Mouse (Mus musculus): Measurements from ENCODE around the gene Pdilt. TPM values are rescaled to one million over a fixed set of nuclear protein-coding genes. Genes with fewer than 3 reads are reported as not detected.

Gene Pdilt
- polyA plus RNA-seq, 1 experiment from 2014 or later: not detected

- WGBS: 86% methylated on average over 3 of the region's 3 CpGs
- Histone ChIP-seq H3K4me1 (ENCODE audit: control insufficient read depth, insufficient read depth, low read length) (no peaks in the 10 kb centered on the region), H3K27me3 (ENCODE audit: control insufficient read depth, insufficient read depth, low read length) (no peaks in the 10 kb centered on the region), H3K36me3 (ENCODE audit: control insufficient read depth, insufficient read depth, low read length) (no peaks in the 10 kb centered on the region), H3K4me3 (ENCODE audit: low read depth, low read length) (no peak overlapping the region), H3K9me3 (ENCODE audit: control insufficient read depth, low read length) (no peaks in the 10 kb centered on the region), H3K4me2 (ENCODE audit: low read depth, severe bottlenecking) (no peak overlapping the region), H3K9ac (ENCODE audit: low read length) (no peak overlapping the region), H3K27ac (replicated peaks; ENCODE audit: low read depth, low read length) (no peak overlapping the region)
- DNase-seq (ENCODE audit: low spot score) (no peak), ATAC-seq (ENCODE audit: insufficient number of reproducible peaks, low FRiP score, low TSS enrichment, low read depth) (no peak)
Measured at GRCm38 (mm10) chr7:119521816-119522215, 1.5 kb downstream of the Pdilt start.

GRCm38 (mm10) chr7:119519654-119520053 lies 3.6 kb downstream of the Pdilt start:
- peak; percentile 79 for DNase-seq (ENCODE audit: low spot score)
- Histone ChIP-seq H3K4me1 (ENCODE audit: control insufficient read depth, insufficient read depth, low read length) (no peaks in the 10 kb centered on the region), H3K36me3 (ENCODE audit: control insufficient read depth, insufficient read depth, low read length) (no peaks in the 10 kb centered on the region), H3K27ac (replicated peaks; ENCODE audit: low read depth, low read length) (no peak overlapping the region), H3K27me3 (ENCODE audit: control insufficient read depth, insufficient read depth, low read length) (no peaks in the 10 kb centered on the region), H3K9ac (ENCODE audit: low read length) (no peak overlapping the region), H3K4me3 (ENCODE audit: low read depth, low read length) (no peak overlapping the region), H3K4me2 (ENCODE audit: low read depth, severe bottlenecking) (no peak overlapping the region), H3K9me3 (ENCODE audit: control insufficient read depth, low read length) (no peaks in the 10 kb centered on the region)
- 55% methylated on average over 5 of the region's 5 CpGs for WGBS
- no peak for ATAC-seq (ENCODE audit: insufficient number of reproducible peaks, low FRiP score, low TSS enrichment, low read depth)

DNA sequence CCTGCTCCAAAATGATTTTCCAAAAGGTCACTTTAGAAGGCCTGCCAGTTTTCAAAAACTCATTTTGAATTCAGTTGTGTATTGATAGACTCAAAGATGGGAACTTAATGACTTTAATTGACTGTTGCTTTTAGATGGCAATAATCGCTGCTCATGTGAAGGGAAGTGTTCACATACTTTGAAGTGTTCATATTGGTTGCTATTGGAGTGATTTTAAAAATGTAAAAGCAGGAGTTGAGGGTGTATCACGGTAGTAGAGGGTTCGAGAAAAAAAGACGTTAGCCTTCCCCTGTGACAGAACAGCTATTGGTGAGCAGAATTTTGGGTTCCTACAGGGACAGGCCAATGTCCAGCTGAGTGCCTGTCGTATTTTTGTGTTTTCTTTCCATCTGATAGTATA lies 4.1 kb downstream of the Pdilt start, which contains the start of gene Acsm5:
TSS of gene Acsm5 (plus strand) at position 301 of the 400 bp plus-strand sequence.
- DNase-seq (ENCODE audit: low spot score) (no peak), ATAC-seq (ENCODE audit: insufficient number of reproducible peaks, low FRiP score, low TSS enrichment, low read depth) (no peak)
- H3K4me3 ChIP-seq (ENCODE audit: low read depth, low read length): no peak within 1 kb of the TSS
- no peak within 1 kb of the TSS for H3K27ac ChIP-seq (replicated peaks; ENCODE audit: low read depth, low read length)
- H3K4me1 ChIP-seq (ENCODE audit: control insufficient read depth, insufficient read depth, low read length): no peaks in the 10 kb centered on the region
- H3K9ac ChIP-seq (ENCODE audit: low read length): no peak within 1 kb of the TSS
- no peaks in the 10 kb centered on the region for H3K36me3 ChIP-seq (ENCODE audit: control insufficient read depth, insufficient read depth, low read length)
- no peaks in the 10 kb centered on the region for H3K9me3 ChIP-seq (ENCODE audit: control insufficient read depth, low read length)
- no peaks in the 10 kb centered on the region for H3K27me3 ChIP-seq (ENCODE audit: control insufficient read depth, insufficient read depth, low read length)
- 74% methylated on average over 5 of the region's 5 CpGs for WGBS
- no peak within 1 kb of the TSS for H3K4me2 ChIP-seq (ENCODE audit: low read depth, severe bottlenecking)

GRCm38 (mm10) chr7:119516272-119516558 lies 7.1 kb downstream of the Pdilt start:
- no peak overlapping the region for H3K4me3 ChIP-seq (ENCODE audit: low read depth, low read length)
- H3K9ac ChIP-seq (ENCODE audit: low read length): no peak overlapping the region
- no peak for DNase-seq (ENCODE audit: low spot score)
- no peaks in the 10 kb centered on the region for H3K36me3 ChIP-seq (ENCODE audit: control insufficient read depth, insufficient read depth, low read length)
- H3K4me1 ChIP-seq (ENCODE audit: control insufficient read depth, insufficient read depth, low read length): no peaks in the 10 kb centered on the region
- no peak overlapping the region for H3K4me2 ChIP-seq (ENCODE audit: low read depth, severe bottlenecking)
- H3K27me3 ChIP-seq (ENCODE audit: control insufficient read depth, insufficient read depth, low read length): no peaks in the 10 kb centered on the region
- 85% methylated on average over 7 of the region's 7 CpGs for WGBS
- no peaks in the 10 kb centered on the region for H3K9me3 ChIP-seq (ENCODE audit: control insufficient read depth, low read length)
- ATAC-seq (ENCODE audit: insufficient number of reproducible peaks, low FRiP score, low TSS enrichment, low read depth): no peak
- no peak overlapping the region for H3K27ac ChIP-seq (replicated peaks; ENCODE audit: low read depth, low read length)

- DNase-seq (ENCODE audit: low spot score) (peak; percentile 63), ATAC-seq (ENCODE audit: insufficient number of reproducible peaks, low FRiP score, low TSS enrichment, low read depth) (no peak)
- Histone ChIP-seq H3K4me2 (ENCODE audit: low read depth, severe bottlenecking) (no peak overlapping the region), H3K9ac (ENCODE audit: low read length) (no peak overlapping the region), H3K36me3 (ENCODE audit: control insufficient read depth, insufficient read depth, low read length) (no peaks in the 10 kb centered on the region), H3K27ac (replicated peaks; ENCODE audit: low read depth, low read length) (no peak overlapping the region), H3K4me3 (ENCODE audit: low read depth, low read length) (no peak overlapping the region), H3K4me1 (ENCODE audit: control insufficient read depth, insufficient read depth, low read length) (no peaks in the 10 kb centered on the region), H3K9me3 (ENCODE audit: control insufficient read depth, low read length) (no peaks in the 10 kb centered on the region), H3K27me3 (ENCODE audit: control insufficient read depth, insufficient read depth, low read length) (no peaks in the 10 kb centered on the region)
- 72% methylated on average over 10 of the region's 10 CpGs for WGBS
Measured at GRCm38 (mm10) chr7:119515492-119516271, 7.6 kb downstream of the Pdilt start.

- H3K4me3 ChIP-seq (ENCODE audit: low read depth, low read length): no peak overlapping the region
- 33% methylated on average over 7 of the region's 7 CpGs for WGBS
- ATAC-seq (ENCODE audit: insufficient number of reproducible peaks, low FRiP score, low TSS enrichment, low read depth) (no peak), DNase-seq (ENCODE audit: low spot score) (peak; percentile 64)
- H3K9ac ChIP-seq (ENCODE audit: low read length): no peak overlapping the region
- H3K4me1 ChIP-seq (ENCODE audit: control insufficient read depth, insufficient read depth, low read length): no peaks in the 10 kb centered on the region
- no peak overlapping the region for H3K4me2 ChIP-seq (ENCODE audit: low read depth, severe bottlenecking)
- no peaks in the 10 kb centered on the region for H3K9me3 ChIP-seq (ENCODE audit: control insufficient read depth, low read length)
- no peaks in the 10 kb centered on the region for H3K27me3 ChIP-seq (ENCODE audit: control insufficient read depth, insufficient read depth, low read length)
- no peaks in the 10 kb centered on the region for H3K36me3 ChIP-seq (ENCODE audit: control insufficient read depth, insufficient read depth, low read length)
- no peak overlapping the region for H3K27ac ChIP-seq (replicated peaks; ENCODE audit: low read depth, low read length)
Measured at GRCm38 (mm10) chr7:119513056-119513455, 10.2 kb downstream of the Pdilt start.

GRCm38 (mm10) chr7:119511143-119511542 lies 12.1 kb downstream of the Pdilt start:
- Histone ChIP-seq H3K36me3 (ENCODE audit: control insufficient read depth, insufficient read depth, low read length) (no peaks in the 10 kb centered on the region), H3K4me1 (ENCODE audit: control insufficient read depth, insufficient read depth, low read length) (no peaks in the 10 kb centered on the region), H3K27me3 (ENCODE audit: control insufficient read depth, insufficient read depth, low read length) (no peaks in the 10 kb centered on the region), H3K4me3 (ENCODE audit: low read depth, low read length) (no peak overlapping the region), H3K9me3 (ENCODE audit: control insufficient read depth, low read length) (no peaks in the 10 kb centered on the region), H3K9ac (ENCODE audit: low read length) (no peak overlapping the region), H3K27ac (replicated peaks; ENCODE audit: low read depth, low read length) (no peak overlapping the region), H3K4me2 (ENCODE audit: low read depth, severe bottlenecking) (no peak overlapping the region)
- no peak for ATAC-seq (ENCODE audit: insufficient number of reproducible peaks, low FRiP score, low TSS enrichment, low read depth)
- WGBS: 92% methylated on average over 4 of the region's 4 CpGs
- no peak for DNase-seq (ENCODE audit: low spot score)

DNA sequence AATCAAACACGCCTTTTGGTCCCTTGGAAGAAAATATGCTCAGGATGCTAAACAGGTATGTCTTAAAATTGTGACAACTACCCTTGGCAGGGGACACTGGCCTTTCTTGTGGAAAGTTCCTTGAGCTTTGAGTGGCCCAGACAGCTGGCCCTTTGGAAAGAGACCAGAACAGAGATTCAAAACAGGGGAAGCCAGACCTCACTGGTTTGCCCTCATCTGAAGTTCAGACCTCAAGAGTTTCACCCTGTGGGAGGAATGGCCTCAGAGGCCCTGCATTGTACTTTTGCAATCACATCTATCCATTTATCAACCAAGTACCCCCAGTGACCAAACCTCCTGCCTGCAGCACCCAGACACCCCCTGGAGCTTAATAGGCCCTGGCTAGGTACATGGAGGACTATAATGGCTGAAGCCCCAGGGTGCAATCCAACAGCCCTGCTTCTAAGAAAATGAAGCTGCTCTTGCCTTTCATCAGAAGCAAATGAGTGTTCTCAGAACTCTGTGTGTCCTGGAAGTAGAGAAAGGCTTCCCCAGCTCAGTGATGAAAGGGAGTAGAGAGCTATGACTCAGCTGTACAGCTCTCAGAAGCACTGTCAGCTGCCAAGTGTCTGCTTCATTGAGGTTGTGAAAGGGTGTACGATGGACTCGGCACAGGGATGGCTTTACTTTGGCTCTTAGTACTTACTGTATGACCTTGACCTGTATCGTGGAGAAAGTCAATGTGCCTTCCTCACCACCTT lies 33.1 kb downstream of the Pdilt start:
- DNase-seq (ENCODE audit: low spot score): no peak
- no peak overlapping the region for H3K4me2 ChIP-seq (ENCODE audit: low read depth, severe bottlenecking)
- H3K9ac ChIP-seq (ENCODE audit: low read length): no peak overlapping the region
- no peaks in the 10 kb centered on the region for H3K36me3 ChIP-seq (ENCODE audit: control insufficient read depth, insufficient read depth, low read length)
- 82% methylated on average over 4 of the region's 4 CpGs for WGBS
- ATAC-seq (ENCODE audit: insufficient number of reproducible peaks, low FRiP score, low TSS enrichment, low read depth): no peak
- no peak overlapping the region for H3K27ac ChIP-seq (replicated peaks; ENCODE audit: low read depth, low read length)
- H3K9me3 ChIP-seq (ENCODE audit: control insufficient read depth, low read length): no peaks in the 10 kb centered on the region
- no peak overlapping the region for H3K4me3 ChIP-seq (ENCODE audit: low read depth, low read length)
- no peaks in the 10 kb centered on the region for H3K4me1 ChIP-seq (ENCODE audit: control insufficient read depth, insufficient read depth, low read length)
- no peaks in the 10 kb centered on the region for H3K27me3 ChIP-seq (ENCODE audit: control insufficient read depth, insufficient read depth, low read length)

Measured in limb, embryonic 11.5 days (tissue).